In the genomic region with DNA sequence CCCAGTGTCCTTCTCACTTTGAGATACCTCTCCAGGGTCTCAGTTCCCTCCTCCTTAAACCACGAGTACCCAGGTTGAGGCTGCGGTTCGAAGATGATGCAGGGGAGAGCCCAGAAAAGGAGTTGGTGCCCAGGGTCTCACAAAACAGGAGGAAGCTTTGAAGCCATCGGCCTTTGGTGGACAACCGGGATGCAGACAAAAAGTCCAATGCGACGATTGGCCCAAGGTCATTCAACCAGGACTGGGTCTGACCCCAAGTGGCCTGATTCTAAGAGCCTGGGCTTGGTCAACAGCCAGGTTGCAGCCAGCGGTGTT, we compare ENCODE assay signal across 9 mouse cellular contexts. TPM values are rescaled to one million over a fixed set of nuclear protein-coding genes. Genes with fewer than 3 reads are reported as not detected.
DNase-seq lines count a peak whose midpoint lies in the region; ATAC-seq and TF ChIP-seq lines count a peak whose summit lies in the region.
"Had no signal": no experiment of that assay in that cellular context is flagged by ENCODE, and none has a peak within 500 bp of the region (broad histone marks: within the 10 kb centered on the region; RNA-seq: fewer than 3 reads in every experiment).

No protein-coding gene starts in this region.

- H3K4me2 ChIP-seq in heart, postnatal 0 days (ENCODE audit: low read depth, low read length): peak overlapping the region; percentile 97
- H3K4me2 ChIP-seq in liver, postnatal 0 days (ENCODE audit: low read depth, low read length): peak overlapping the region; percentile 82

- H3K27ac ChIP-seq in heart, postnatal 0 days (ENCODE audit: low read depth): no peak overlapping the region
- H3K27ac ChIP-seq in liver, postnatal 0 days (ENCODE audit: low read depth): no peak overlapping the region

- H3K9me3 ChIP-seq in E14TG2a.4 (ENCODE audit: low read length): no peaks in the 10 kb centered on the region
- H3K9me3 ChIP-seq in heart, postnatal 0 days (replicated peaks; ENCODE audit: control insufficient read depth, low read length): no peaks in the 10 kb centered on the region
- no peaks in the 10 kb centered on the region for H3K9me3 ChIP-seq in liver, postnatal 0 days (ENCODE audit: low read length)

- DNase-seq in heart, adult 11 months: peak; percentile 94
- no peak for DNase-seq in heart, postnatal 14 days
- DNase-seq in heart, postnatal 0 days (ENCODE audit: low spot score): no peak
- DNase-seq in liver, postnatal 0 days: no peak
- no peak for DNase-seq in left cerebral cortex, postnatal 14 days (ENCODE audit: low spot score in 2 of 2)
- no peak for DNase-seq in adrenal gland, postnatal 10 days
- DNase-seq in urinary bladder, postnatal 25 days (ENCODE audit: low spot score): no peak
- DNase-seq: adrenal gland, adult 8-10 months had no signal

- WGBS in heart, postnatal 0 days: 24% methylated on average over 8 of the region's 8 CpGs
- 24% methylated on average over 8 of the region's 8 CpGs for WGBS in liver, postnatal 0 days (ENCODE audit: insufficient replicate concordance)

- peaks cover 89% of the 10 kb centered on the region for H3K4me1 ChIP-seq in E14TG2a.4 (replicated peaks; ENCODE audit: low read depth, low read length)
- peaks cover 21% of the 10 kb centered on the region for H3K4me1 ChIP-seq in heart, postnatal 0 days (ENCODE audit: control insufficient read depth, insufficient read depth)
- H3K4me1 ChIP-seq in liver, postnatal 0 days (ENCODE audit: insufficient read depth): peaks cover 40% of the 10 kb centered on the region

- peak overlapping the region; percentile 77 for H3K4me3 ChIP-seq in E14TG2a.4 (replicated peaks; ENCODE audit: low read length)
- peak overlapping the region; percentile 56 for H3K4me3 ChIP-seq in heart, postnatal 0 days (ENCODE audit: low read depth, low read length)
- peak overlapping the region; percentile 50 for H3K4me3 ChIP-seq in liver, postnatal 0 days (ENCODE audit: low read depth, low read length)

- H3K9ac ChIP-seq in heart, postnatal 0 days (replicated peaks; ENCODE audit: low read depth, low read length): 0 out of 2 replicates have a peak overlapping the region, but pooled peaks have one; percentile 31
- no peak overlapping the region; the same call in 1 of the 2 replicates for H3K9ac ChIP-seq in liver, postnatal 0 days (replicated peaks)

- no peak for ATAC-seq in heart, postnatal 0 days (ENCODE audit: insufficient read depth, low read depth)
- ATAC-seq in liver, postnatal 0 days: no peak

- no peak for TF ChIP-seq EP300 in heart, postnatal 0 days (IDR thresholded peaks at IDR 0.05; ENCODE audit: low read depth)
- TF ChIP-seq EP300 in liver, postnatal 0 days (IDR thresholded peaks at IDR 0.05; ENCODE audit: low read depth): no peak

- TF ChIP-seq CTCF in E14TG2a.4 (conservative IDR thresholded peaks at IDR 0.05; ENCODE audit: low read length): no peak
- no peak for TF ChIP-seq CTCF in heart, postnatal 0 days (IDR thresholded peaks at IDR 0.05; ENCODE audit: low read depth)
- TF ChIP-seq CTCF in liver, postnatal 0 days (IDR thresholded peaks at IDR 0.05; ENCODE audit: low read depth): no peak

- intact Hi-C loops in heart, postnatal 14 days (cut with DNase I): no loop called here
- intact Hi-C loops in left cerebral cortex, postnatal 14 days (cut with DNase I): no loop called here

- H3K36me3 ChIP-seq in E14TG2a.4 (ENCODE audit: insufficient read depth, low read length): peaks cover 14% of the 10 kb centered on the region
- H3K36me3 ChIP-seq in heart, postnatal 0 days (replicated peaks; ENCODE audit: control insufficient read depth, insufficient read depth, low read length): no peaks in the 10 kb centered on the region
- H3K36me3 ChIP-seq in liver, postnatal 0 days (replicated peaks; ENCODE audit: insufficient read depth, low read length): no peaks in the 10 kb centered on the region

- H3K27me3 ChIP-seq in E14TG2a.4 (ENCODE audit: insufficient read depth, low read length): peaks cover 69% of the 10 kb centered on the region
- H3K27me3 ChIP-seq in heart, postnatal 0 days (ENCODE audit: control insufficient read depth, insufficient read depth, low read length): peaks cover 46% of the 10 kb centered on the region
- H3K27me3 ChIP-seq in liver, postnatal 0 days (ENCODE audit: insufficient read depth, low read length): peaks cover 69% of the 10 kb centered on the region

RNA-seq across cellular contexts. Expression of gene Rasl10a, which starts 0.4 kb away (rescaled TPM):
- 1 to 10 TPM; 3.7 to 4.4 TPM for total RNA-seq in heart, postnatal 14 days (2021)
- 2.7 TPM in 1 of 2 replicates, not detected in the other for total RNA-seq in heart, postnatal 0 days (2014; rRNA removed; ENCODE audit: low replicate concordance)
- polyA plus RNA-seq in heart, postnatal 0 days (2015; fragmentation: Nextera tagmentation; extraction: Ambion mirVana): 0.85 and 1.1 TPM in 2 replicates
- 0.58 and 0.66 TPM in 2 replicates for polyA plus RNA-seq in liver, postnatal 0 days (2015; fragmentation: Nextera tagmentation; extraction: Ambion mirVana)
- 10 to 100 TPM; 61.7 to 63.2 TPM for total RNA-seq in left cerebral cortex, postnatal 14 days (2021)
- total RNA-seq in adrenal gland, postnatal 10 days (2021): under 1 TPM; 0.33 to 0.97 TPM

RNA-seq across cellular contexts. Expression of gene Gas2l1, which starts 7.6 kb away (rescaled TPM):
- 10 to 100 TPM; 17.8 to 18.7 TPM for total RNA-seq in heart, postnatal 14 days (2021)
- 21.9 and 28.5 TPM in 2 replicates for total RNA-seq in heart, postnatal 0 days (2014; rRNA removed; ENCODE audit: low replicate concordance)
- 11.5 and 12.0 TPM in 2 replicates for polyA plus RNA-seq in heart, postnatal 0 days (2015; fragmentation: Nextera tagmentation; extraction: Ambion mirVana)
- polyA plus RNA-seq in liver, postnatal 0 days (2015; fragmentation: Nextera tagmentation; extraction: Ambion mirVana): 14.9 TPM in 2 replicates
- total RNA-seq in left cerebral cortex, postnatal 14 days (2021): 10 to 100 TPM; 60.9 to 70.2 TPM
- 10 to 100 TPM; 28.0 to 32.8 TPM for total RNA-seq in adrenal gland, postnatal 10 days (2021)

RNA-seq across cellular contexts. Expression of gene Rhbdd3, which starts 41.2 kb away (rescaled TPM):
- 10 to 100 TPM; 18.7 to 20.5 TPM for total RNA-seq in heart, postnatal 14 days (2021)
- 17.9 and 50.4 TPM in 2 replicates for total RNA-seq in heart, postnatal 0 days (2014; rRNA removed; ENCODE audit: low replicate concordance)
- polyA plus RNA-seq in heart, postnatal 0 days (2015; fragmentation: Nextera tagmentation; extraction: Ambion mirVana): 28.5 and 28.8 TPM in 2 replicates
- 14.4 and 14.9 TPM in 2 replicates for polyA plus RNA-seq in liver, postnatal 0 days (2015; fragmentation: Nextera tagmentation; extraction: Ambion mirVana)
- total RNA-seq in left cerebral cortex, postnatal 14 days (2021): 10 to 100 TPM; 21.7 to 24.6 TPM
- 10 to 100 TPM; 18.5 to 24.5 TPM for total RNA-seq in adrenal gland, postnatal 10 days (2021)

RNA-seq across cellular contexts. Expression of gene Ewsr1, which starts 41.6 kb away (rescaled TPM):
- 100 to 1,000 TPM; 119 to 131 TPM for total RNA-seq in heart, postnatal 14 days (2021)
- 213 and 286 TPM in 2 replicates for total RNA-seq in heart, postnatal 0 days (2014; rRNA removed; ENCODE audit: low replicate concordance)
- polyA plus RNA-seq in heart, postnatal 0 days (2015; fragmentation: Nextera tagmentation; extraction: Ambion mirVana): 204 and 238 TPM in 2 replicates
- 146 and 157 TPM in 2 replicates for polyA plus RNA-seq in liver, postnatal 0 days (2015; fragmentation: Nextera tagmentation; extraction: Ambion mirVana)
- total RNA-seq in left cerebral cortex, postnatal 14 days (2021): 100 to 1,000 TPM; 288 to 295 TPM
- 100 to 1,000 TPM; 218 to 322 TPM for total RNA-seq in adrenal gland, postnatal 10 days (2021)

Comparison
In these comparisons a context has a peak if more than half of its experiments do, and no peak if none do; other contexts are left out.
1. RNA of gene Rasl10a, which starts 0.4 kb away (total RNA-seq): 61.7 to 63.2 TPM in left cerebral cortex, postnatal 14 days; 3.7 to 4.4 TPM in heart, postnatal 14 days, 2.7 TPM in heart, postnatal 0 days and 0.33 to 0.97 TPM in adrenal gland, postnatal 10 days; every median in the first group is over 10 times any median in the second.
2. Peak in every context shown above with its lines, with median percentiles within 50 percentile points of each other: H3K4me3 ChIP-seq.